Mouse (Mus musculus) cerebellum, postnatal 14 days (tissue): Measurements from ENCODE around the gene Lta.
"Not testable (repeated sequence)": the region's sequence is repeated elsewhere in the genome, so short reads cannot be mapped to it uniquely, and the experiment has no call there.

Experiments
- DNase-seq, 2 experiments: peaks; one replicate each; pipeline ENCODE4 v3.0.0; 2021; ENCODE audit warnings: mixed read lengths in 2 of 2

The Lta gene

DNA sequence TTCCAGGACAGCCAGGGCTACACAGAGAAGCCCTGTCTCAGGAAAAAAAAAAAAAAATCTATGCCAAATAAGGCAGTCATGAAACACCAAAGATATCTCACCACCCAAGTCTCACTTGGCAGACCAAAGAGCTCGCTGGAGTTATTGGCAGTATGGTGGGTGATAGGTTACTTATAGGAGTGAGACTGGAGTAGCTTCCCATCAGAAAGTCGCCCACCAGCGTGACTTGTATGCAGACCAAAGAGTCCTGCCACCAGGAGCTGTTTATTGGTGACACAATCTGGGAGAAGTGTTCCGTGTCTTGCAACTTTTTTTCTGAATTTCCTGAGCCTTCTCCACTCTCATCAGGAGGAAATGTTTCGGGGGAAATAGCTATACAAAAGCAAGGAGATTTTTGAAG is 34.5 kb upstream of the Lta start:
- no peak for DNase-seq

DNA sequence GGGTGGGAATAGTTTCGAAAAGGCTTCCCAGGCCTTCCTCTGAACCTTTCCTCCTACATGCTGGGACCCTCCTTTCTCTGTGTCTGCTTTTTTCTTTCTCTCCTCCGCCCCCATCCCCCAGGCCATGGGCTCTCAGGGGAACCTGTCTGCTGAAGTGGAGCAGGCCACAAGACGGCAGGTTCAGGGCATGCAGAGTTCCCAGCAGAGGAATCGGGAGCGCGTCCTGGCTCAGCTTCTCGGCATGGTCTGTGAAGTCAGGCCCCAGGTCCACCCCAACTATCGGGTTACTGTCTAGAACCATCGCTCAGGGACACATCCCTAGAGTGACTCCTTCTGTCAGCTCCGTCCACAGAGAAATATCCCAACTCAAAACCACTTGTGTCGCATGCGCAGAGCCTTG is 32.4 kb upstream of the Lta start:
- peak in 1 of 2 experiments; percentile 27 for DNase-seq

DNA sequence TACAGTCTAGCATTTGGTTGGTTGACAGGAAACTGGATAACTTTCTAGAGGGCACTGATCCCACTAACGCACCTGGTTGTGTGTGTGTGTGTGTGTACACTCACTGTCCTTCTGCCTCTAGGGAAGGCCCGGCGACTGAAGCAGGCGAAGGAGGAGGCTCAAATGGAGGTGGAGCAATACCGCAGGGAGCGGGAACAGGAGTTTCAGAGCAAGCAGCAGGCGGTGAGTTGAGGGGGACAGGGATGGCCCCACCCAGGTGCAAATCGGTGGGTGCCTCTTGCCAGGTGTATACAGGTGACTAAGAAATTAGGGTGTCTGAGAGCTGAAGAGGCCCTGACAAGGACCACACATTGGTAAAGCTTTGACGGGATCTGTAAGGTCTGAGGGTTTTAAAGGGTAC is 31.8 kb upstream of the Lta start:
- DNase-seq = peak; percentile 60 to 66

DNA sequence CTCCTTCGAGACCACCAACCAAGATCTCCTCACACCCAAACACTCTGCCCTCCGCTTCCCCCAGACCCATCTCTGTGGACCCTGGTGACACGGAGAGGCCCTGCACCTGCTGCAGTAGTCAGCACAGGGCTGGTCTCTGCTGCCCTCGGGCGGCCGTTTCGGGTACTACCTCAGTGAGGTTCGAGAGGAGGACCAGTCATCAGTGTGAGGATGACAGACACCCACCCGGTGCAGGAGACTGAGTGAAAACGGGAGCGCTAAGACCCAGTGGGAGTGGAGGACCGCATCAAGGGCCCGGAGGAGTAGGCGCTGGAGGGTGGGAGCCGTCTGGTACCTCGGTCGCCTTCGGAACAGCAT is 31.2 kb upstream of the Lta start:
- peak; percentile 100 for DNase-seq

DNA sequence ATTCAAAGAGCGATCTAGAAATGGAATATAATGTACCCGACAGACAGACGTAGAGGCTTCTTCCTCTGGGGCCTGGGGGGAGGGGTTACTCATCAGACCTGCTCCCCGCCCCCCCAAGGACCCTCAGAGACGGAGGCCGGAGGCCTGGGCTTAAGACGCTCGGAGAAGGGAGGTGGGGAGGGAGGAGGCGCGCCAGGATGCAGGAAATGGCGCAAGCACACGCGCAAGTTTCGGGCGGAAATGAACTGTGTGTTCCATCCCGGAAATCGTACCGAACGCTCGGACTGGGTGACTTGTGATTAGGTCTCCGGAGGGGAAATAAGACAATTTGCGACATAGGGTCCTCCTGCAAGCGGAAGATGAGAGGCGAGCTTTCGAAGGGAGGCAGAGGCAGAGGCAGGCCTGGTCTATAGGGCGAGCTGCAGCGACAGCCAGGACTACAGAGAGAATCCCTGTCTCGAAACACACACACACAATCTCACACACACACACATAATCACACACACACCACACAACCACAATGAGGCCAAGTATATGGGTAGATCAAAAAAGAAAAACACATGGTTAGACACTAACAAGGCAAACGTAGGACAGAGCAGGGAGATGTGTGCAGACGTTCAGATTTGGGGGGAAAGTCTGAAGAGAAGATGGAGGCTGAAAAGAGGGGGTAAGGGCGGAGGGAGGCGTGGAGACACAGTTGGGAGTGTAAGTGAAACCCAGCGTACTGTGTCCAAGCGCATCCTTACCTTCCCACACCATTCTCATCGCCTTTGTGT is 30.7 kb upstream of the Lta start, which contains the start of gene Nfkbil1:
Nfkbil1 (minus strand) TSS at position 179 of the 776 bp plus-strand sequence.
- DNase-seq = peak; percentile 91 to 92

DNA sequence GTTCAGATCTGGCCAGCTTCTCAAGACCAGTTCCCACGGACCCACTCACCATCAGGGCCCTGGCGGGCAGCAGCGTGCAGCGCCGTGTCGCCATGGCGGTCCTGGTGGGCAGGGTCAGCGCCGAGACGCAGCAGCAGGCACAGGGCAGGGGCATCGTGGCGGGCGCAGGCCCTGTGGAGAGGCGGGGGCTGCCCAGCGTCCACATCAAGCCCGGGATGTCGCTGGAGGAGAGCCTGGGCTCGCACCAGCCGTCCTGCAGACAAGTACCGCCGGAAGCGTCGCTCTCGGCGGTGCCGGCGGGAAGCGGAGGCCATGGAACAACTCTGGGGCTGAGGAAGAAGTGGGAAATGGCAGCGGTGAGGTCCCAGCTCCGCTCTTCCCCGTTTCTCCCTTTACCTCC is 29.8 kb upstream of the Lta start:
- DNase-seq = peak; percentile 39 to 53

DNA sequence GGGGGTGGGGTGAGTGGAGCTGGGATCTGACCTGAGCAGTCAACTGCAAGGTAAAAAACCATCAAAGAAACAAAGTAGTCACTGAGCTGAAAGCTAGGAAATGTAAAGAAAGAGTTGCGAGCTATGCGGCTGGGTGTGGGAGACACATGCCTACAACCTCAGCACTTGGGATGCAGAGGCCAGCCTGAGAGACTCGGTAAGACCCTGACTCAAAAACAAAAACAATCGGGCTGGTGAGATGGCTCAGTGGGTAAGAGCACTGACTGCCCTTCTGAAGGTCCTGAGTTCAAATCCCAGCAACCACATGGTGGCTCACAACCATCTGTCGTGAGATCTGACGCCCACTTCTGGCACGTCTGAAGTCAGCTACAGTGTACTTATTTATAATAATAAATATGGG is 28.9 kb upstream of the Lta start:
- not testable (repeated sequence) for DNase-seq

DNA sequence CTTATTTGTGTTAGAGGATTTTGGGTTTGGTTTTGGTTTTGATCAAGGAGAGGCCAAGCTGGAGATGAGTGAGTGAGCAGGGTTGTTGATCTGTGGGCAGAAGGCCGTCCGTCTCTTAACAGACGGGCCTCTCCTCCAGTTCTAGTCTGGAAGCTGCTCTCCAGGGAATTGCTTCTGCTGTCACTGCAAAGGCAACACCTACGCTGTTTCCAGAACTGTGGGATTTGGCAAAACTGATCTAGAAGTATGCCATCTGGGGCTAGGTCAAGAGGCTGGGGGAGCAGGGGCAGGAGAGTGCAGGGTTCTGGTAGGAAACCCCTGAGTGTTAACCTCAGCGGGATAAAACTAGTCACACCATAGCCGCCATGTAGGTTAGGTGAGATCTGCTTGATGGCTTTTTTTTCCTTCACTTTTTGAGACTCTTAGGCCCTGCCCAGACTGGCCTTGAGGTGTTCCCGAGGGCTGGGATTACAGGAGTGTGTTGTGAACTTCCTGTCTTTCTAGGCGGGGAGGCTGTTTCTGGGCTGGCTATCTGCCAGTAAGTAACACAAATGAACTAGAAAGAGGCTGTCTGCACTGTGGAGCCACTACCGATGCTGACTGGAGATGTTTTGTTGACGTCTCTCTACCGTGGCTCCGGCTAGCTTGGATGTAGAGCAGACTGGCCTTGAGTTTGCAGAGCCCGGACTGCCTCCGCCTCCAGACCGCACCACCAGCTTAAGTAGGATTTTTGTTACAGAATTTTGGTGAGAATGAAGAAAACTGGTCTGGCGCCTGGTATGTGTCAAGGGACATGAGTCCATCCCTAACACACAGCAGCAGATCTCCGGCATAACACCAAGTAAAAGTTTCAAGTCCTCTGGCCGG is 28.2 kb upstream of the Lta start, which contains the start of gene Atp6v1g2:
Atp6v1g2 (plus strand) TSS at position 547 of the 867 bp plus-strand sequence.
- no peak for DNase-seq

DNA sequence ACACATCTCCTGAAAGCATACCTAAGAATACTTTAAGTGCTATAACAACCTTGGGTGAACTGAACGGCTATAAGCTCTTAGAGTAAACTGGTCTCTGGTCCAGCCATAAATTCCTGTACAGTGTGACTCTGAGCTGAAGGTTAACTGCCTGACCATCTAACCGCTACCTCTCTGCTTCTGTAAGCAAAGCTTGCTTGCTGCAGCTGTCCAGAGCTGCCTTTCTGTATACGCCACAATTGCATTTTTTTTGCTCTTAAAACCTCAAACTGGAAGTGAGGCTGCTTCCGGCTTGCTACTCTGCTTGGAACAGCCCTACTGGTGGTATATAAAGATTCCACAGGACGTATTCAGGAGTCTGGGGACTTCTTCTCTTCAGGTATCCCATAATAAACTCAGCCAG is 27.5 kb upstream of the Lta start:
- no peak for DNase-seq

DNA sequence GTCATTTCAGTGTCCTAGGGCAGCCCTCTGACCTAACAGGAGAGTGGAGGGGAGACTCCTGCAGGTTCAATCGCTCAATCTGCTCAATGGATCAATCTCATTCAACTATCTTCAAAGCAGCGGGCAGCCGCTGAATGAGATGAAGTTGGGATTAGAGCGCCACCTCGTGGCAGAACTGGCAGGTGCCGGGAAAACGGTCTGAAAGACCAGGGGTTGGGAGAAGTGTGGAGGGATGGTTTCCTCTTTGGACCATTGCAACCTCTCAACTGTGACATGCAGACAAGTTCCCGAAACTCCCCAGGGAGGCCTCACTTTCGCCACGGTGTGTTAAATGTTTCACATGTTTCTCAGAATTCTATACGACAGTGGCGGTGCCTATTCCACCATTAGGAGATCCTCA is 26.9 kb upstream of the Lta start:
- peak; percentile 93 to 96 for DNase-seq

DNA sequence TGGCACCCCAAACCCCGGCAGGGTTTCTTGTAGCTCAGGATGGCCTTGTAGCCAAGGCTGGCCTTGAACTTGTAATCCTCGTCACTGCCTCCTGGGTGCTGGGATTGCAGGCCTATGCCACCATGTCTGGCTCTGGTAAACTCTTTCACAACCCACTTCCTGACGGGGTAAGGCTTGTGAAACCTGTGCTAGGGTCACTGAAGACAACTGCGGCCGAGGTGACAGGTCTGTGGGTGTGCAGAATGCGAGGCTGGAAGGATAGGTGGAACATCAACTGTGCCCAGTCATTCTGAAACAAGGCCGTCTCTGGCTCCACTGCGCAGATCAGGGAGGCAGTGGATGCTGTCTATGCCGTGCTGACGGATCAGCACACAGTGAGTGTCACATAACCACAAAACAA is 25.9 kb upstream of the Lta start:
- DNase-seq = no peak

DNA sequence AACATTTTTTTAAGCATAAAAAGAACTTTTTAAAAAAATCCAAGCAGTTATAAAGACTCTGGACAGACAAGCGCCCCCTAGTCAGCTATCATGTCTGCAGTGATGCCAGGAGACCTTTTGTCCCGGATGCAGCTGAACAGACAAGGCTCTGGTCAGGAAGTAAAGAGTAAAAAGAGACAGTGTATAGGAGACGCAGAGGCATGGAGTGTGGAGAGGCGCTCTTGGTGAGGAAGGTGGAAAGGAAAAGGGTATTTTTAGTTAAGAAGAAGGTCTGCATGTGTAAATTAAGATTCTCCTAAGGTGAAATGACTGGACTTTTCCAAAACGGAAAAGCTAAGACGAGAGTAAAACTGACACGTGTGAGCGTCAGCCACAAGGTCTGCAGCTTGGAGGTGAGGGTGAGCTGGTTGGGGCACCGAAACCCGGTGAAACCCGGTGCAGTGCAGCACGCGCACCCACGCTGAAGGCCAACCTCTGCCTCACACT is 21.5 kb upstream of the Lta start:
- DNase-seq = no peak

DNA sequence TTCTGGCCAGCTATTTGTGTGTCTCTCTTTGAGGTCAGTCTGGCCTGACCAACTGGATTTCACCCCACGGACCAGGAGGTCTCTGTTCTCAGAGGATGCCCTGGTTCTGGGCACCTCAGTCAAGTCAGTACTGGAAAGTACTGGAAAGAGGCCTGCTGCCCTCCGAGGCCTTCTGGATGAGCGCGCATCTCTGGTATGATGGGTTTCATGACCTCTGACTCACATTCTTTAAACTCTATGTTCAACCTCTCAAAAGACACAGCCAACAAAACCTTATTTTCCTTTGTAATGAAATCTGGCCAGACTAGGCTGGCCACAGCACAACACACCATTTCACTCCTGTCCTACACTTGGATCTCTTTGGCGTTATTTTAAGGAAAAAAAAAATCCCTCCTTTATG is 20.3 kb upstream of the Lta start:
- no peak for DNase-seq

DNA sequence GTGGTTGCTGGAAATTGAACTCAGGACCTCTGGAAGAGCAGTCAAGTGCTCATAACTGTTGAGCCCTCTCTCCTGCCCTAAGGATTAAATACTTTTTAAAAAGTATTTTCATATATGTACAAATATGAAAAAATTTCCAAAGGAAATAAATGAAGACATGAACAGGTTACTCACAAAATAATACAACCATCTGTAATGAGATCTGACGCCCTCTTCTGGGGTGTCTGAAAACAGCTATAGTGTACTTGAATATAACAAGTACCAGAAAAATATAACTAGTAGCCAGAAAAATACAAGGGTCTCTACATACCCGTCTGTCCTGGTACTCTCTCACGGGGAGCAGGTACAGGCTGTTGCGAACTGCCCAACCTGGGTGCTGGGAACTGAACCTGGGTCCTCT is 19.5 kb upstream of the Lta start:
- no peak for DNase-seq

DNA sequence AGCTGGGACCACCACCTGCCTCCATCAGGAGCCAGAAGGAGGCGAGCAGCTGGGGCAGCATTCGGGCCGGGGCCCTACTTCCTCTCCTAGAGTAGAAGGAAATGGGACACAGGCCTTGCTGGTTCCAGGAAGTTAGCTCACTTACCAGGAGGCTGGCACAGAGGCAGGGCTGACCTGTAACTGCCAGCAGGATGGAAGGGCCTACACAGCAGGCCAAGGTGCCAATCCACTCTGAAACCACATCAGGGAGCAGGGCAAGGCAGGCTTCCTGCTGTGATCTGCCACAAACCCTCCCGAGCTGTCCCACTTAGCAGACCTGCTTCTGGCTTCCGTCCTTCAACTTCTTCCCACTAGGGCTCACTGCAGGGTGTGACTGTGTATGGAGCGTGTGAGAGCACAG is 17.1 kb upstream of the Lta start:
- peak in 1 of 2 experiments; percentile 10 for DNase-seq

DNA sequence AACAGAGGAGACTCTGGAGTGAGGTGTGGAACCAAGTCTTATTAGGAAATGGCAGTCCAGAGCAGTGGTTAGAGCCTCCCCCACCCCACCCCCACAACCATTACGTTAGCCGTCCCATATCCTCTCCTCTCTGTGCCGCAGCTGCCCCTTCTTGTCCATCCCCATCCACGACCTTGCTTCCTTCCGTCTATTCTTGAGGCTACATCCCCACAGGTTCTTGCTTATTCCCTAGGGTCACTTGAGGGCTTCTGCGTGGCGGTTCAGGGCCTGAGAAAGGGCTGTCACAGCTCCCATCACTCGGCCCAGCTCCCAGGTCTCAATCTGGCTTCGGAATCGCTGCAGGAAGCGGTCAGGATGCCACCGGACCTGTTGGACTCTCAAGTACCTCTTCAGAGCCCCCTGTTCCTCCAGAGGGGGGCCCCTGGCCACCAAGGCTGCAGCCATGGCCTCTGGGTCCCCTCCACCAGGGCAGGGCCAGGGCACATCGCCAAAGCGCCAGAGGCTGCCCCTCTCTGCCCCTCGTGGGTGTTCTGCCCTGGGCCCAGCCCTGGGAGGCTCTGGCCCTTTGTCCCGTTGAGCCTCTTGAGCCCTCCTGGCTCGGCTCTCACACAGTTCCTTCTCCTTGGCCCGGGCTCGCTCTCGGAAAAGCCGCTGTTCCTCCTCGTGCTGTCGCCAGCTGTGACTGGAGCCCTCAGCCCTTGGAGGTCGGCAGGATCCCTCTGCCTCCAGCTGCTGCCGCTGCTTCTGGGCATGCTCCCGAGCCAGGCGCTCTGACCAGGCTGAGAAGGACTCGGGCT is 15.2 kb upstream of the Lta start, which contains the start of gene Gm16181:
Gm16181 (plus strand) TSS at position 679 of the 797 bp plus-strand sequence.
- peak in 1 of 2 experiments; percentile 14 for DNase-seq

DNA sequence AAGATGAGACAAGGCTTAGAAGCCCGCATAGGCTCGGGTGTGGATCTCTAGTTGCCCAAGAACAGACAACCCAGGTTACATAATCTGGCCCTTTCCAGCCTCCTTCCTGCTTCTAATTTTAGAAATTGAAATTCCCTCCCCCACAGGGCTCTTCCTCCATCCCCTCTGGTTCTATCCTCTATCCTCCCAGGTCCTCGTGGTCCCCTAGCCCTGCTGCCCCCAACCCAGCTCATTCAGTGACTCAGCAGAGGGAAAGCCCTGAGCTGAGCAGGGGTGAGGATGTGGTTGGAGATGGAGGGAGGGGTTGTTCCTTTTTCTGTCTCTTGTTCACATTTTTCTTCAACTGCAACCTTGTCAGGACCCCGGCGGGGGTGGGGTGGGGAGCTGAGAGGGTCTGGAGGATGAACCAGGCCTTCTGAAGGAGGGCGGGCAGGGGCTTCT is 14.5 kb upstream of the Lta start:
- peak in 1 of 2 experiments; percentile 22 for DNase-seq

DNA sequence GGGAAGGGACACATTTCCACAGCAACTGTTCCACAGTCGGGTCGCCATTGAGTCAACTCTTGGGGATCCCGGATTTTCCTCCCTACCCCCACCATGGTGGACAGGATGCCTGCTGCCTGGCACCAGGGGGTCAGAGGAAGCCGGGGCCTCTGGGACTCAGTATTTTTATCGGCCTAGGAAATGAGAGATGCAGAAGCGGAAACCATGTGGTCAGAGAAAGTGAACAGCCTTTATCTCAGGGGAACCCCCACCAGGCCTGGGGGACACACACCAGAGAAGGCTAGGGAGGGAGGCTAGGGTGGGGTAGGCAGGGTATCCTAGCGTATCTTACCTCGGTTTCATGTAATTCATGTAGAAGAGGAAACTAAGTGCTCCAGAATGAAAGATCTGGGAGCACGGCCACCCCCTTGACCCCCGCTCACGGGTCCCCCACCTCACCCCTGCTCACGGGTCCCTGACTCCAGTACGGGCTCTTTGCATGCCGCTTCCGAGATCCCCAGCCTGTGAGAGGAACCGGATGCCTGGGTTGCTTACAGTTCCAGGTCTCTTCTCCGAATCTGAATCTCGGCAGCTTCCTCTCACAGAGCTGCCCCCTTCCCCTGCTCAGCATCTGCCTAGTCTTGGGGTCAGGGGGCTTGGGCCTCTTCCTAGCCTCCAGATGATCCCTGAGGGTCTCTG is 13.5 kb upstream of the Lta start:
- no peak for DNase-seq

DNA sequence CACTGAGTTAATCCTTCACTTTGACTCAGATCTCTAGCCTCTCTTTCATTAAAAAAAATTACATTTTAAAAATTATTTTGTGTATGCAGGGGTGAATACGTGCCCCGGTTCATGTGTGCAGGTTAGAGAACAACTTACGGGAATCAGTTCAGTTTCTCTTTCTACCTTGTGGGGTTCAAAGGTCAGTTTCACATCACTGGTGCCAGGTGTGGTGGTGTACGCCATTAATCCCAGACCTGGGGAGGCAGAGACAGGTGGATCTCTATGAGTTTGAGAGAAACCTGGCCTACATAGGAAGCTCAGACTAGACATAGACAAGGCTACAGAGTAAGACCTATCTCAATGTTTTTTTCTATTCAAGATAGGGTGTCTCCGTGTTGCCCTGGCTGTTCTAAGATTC is 7.9 kb upstream of the Lta start:
- DNase-seq = no peak

DNA sequence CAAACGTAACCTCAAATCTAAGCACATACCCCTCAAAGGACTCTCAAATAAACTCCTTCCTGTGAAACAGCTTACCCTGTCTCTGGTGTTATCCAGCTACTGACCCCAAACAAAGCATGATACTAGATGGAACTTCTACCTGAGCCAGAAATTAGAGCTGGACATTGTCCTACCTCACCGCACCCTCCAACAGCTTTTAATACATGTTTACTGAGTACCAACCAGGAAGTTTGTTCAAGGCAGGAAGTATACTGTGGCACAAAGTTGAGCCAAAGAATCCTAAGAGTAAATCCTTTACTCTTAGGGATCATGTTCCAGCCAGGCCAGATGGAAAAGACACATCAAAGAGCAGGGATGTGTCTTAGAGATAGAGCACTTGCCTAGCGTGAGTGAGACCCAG is 5.4 kb upstream of the Lta start:
- no peak for DNase-seq

DNA sequence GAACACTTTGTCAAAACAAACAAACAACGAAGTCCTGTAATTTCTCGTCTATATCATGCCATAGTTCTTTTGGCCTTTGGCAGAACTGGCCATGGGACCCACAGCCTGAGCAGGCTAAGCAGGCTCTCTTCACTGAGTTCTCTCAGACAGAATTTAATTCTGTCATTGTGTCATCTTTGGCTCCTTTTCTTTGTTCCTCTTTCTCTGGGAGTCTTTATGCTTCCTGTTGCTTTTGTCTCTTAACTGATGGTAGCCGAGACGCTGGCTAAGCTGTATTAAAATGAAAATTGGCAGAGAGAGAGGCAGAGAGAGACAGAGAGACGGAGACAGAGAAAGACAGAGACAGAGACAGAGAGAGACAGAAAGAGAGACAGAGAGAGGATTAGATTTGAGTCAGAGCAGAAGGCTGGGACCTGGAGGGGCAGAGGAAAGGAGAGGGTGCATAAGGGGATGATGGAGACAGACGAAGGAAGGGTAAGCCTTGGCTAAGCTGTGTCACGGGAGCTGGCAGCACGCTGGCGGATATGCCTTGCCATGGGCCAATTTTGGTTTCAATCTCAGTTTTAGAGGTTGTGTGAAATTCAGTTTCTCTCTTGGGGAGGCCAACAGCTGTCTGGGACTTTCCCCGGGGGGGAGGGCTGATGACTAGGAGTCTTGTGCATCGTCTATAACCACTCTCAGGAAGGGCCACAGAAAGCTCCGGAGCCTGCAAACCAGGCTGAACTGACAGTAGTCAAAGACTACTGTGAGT is 4.8 kb upstream of the Lta start:
- no peak for DNase-seq
